Mouse (Mus musculus) lung, adult 18-20 months (tissue): ENCODE results near the gene Ms4a6d.
A peak's percentile ranks its signal among the peaks of the same experiment; 100 is the strongest.

Experiments
- DNase-seq, 2 experiments: peaks; one replicate each; pipeline ENCODE4 v3.0.0; 2022; ENCODE audit warnings: mixed read lengths in 2 of 2

Ms4a6d gene

GRCm38 (mm10) chr19:11604603-11605002, at the start of gene Ms4a6d:
Ms4a6d (minus strand) TSS chr19:11604849.
- DNase-seq: no peak

GRCm38 (mm10) chr19:11649564-11649963, 44.9 kb upstream of the Ms4a6d start:
- no peak for DNase-seq

DNA sequence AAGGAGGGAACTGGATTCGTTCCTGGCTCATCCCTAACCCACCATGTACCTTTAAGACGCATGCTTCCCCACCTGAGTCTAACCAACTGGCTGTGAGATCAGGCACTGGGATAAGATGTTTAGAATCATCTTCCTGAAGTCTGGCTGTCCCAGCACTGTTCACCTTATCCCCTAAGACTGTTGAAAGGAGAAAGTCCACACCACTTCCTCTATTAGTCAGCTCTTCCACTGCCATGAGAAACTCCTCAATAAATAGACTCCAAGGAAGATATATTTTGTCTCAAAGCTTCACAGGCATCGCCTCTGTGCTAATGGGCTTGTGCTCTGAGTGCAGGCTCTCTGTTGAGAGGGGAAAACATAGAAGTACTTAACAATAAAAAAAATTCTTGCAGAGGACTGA, 41.5 kb upstream of the Ms4a6d start:
- DNase-seq: no peak

- DNase-seq: no peak
Observed at GRCm38 (mm10) chr19:11640732-11641131, 36.1 kb upstream of the Ms4a6d start, which contains the start of gene Ms4a3. Ms4a3 (minus strand) TSS chr19:11640851.

DNA sequence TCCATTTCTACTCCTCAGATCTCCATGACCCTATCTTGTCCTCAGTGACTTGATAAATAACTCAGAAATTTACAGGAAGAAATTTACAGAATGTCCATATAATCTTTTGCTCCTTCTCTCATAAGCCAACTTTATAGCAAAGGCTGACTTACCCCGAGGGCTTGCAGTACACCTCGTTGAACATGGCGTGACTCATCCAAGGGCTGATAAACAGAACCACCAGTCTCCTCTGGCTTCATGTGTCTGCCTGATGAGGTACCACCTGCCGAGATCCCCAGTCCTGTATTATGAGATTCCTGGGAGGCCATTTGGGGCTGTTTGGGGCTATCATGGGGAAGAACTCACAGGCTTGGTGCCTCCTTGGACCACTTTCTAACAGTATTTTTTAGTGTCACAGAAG, 34.4 kb upstream of the Ms4a6d start:
- no peak for DNase-seq

DNA sequence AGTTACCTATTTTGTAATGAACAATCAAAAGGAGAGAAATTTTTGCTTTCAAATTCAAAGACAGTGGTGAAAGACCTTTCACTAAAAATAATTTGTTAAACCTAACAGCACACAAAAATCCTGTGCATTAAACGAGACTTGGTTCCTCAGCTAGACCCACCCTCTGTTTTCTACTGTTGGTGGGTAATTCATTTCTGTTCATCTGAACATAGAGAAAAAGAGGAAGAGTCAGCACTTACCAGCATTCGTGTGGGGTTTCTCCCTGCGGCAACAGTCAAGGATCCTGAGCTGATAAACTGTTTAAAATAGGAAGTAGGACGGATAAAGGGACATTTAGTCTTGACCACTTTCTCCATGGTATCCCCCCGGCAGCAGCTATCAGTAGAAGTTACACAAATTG, 30.9 kb upstream of the Ms4a6d start:
- no peak for DNase-seq

DNA sequence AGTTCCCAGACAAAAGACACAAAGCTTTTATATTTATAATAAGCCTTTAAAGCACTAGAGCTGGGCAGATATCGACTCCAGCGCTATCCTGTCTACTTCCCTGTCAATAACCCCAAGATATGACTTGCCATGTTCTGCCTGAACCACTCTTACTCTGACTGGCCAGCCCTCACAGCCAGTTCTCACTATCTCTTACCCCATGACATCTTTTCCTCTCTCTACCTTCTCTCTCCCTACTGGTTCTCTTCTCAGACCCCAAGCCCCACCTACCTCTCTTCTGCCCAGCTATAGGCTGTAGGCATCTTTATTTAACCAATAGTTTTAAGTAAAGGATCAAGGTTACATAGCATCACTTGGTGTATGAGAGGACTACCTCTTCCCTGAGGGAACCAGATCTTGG, 29.7 kb upstream of the Ms4a6d start:
- DNase-seq: no peak

GRCm38 (mm10) chr19:11633732-11634131, 29.1 kb upstream of the Ms4a6d start:
- DNase-seq: no peak

DNA sequence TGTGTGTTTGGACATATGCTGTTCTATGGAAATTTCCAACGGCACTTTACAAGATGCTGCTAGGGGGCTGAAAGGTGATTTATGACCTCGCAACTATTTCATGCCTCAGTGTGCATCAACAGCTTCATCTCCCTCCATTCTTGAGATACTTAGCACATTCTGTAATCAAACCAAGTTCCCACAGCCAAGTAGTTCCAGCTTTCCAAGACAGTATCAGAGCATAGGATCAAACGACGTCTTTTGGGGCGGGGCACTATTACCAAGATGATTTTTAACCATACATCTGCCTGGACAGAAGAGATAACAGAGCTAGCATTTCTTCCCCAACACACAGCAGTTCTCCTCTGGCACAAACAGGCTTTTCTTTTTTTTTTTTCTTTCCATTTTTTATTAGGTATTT, 20.6 kb upstream of the Ms4a6d start:
- no peak for DNase-seq

DNA sequence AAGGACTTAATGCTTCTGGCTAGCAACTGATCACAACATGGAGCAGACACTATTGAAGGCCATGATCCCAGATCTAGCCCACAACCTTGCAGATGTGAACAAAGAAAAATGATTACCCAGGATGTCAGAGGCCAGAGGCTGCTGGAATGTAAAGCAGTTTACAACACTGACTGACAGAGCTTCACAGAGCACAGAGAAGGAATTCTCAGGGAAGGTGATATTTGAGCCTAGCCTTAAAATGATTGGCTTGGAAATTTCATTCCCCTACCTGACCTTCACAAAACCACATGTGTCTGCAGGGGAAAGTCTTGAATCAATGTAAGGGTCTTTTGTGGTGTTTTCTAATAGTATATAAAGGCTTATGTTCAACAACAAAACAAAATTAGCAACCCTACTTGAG, 20.2 kb upstream of the Ms4a6d start:
- no peak for DNase-seq

GRCm38 (mm10) chr19:11623551-11623950, 18.9 kb upstream of the Ms4a6d start, which contains the start of gene Ms4a2:
Ms4a2 (minus strand) TSS chr19:11623719.
- no peak for DNase-seq

GRCm38 (mm10) chr19:11617983-11618382, 13.3 kb upstream of the Ms4a6d start:
- DNase-seq: no peak

GRCm38 (mm10) chr19:11614805-11615204, 10.2 kb upstream of the Ms4a6d start:
- no peak for DNase-seq

- no peak for DNase-seq
Observed at GRCm38 (mm10) chr19:11613776-11614443, 9.3 kb upstream of the Ms4a6d start.

GRCm38 (mm10) chr19:11613084-11613483, 8.4 kb upstream of the Ms4a6d start:
- DNase-seq: no peak

DNA sequence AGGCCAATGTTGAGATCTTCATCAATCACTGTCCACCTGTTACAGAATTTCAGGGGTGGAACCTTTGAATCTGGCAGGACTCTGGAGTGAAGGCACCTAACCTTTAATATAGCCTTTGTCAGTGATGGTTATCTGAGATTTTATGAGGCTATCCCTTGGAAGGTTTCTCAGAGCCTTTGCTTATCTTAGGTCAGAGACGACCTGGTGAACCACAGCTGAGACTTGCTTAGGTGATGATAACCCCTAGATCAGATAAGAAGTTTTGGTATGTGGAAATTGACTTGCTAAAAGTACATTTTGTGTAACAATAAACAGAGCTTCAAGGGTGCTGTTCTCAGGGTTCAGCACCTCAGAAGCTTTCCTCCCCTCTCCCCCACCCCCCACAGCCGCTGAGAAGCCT, 7.6 kb upstream of the Ms4a6d start:
- DNase-seq: no peak

- peak in 1 of 2 experiments; percentile 5 for DNase-seq
Observed at GRCm38 (mm10) chr19:11611541-11611945, 6.9 kb upstream of the Ms4a6d start.

- DNase-seq: peak in 1 of 2 experiments; percentile 15
Observed at GRCm38 (mm10) chr19:11608172-11608571, 3.5 kb upstream of the Ms4a6d start.

DNA sequence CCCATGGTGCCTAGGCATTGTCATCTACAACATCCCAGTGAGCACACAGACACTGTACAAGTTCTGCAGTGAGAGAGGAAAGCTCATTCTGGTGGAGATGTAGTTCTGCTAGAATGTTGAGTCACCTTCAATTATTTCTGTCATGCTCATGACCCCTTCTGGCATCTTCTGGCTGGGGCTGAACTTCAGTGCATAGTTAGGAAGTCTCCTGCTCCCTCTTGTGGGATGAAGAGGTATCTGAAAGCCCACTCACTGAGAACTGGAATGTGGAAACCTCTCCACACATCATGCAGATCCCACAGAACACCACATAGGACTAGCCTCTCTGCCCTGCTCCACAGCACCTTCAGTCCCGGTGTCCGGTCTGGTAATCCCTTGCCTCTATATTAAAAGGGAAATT, 2.6 kb downstream of the Ms4a6d start:
- DNase-seq: peak; percentile 12 to 35

GRCm38 (mm10) chr19:11601349-11601748, 3.3 kb downstream of the Ms4a6d start:
- DNase-seq: no peak

DNA sequence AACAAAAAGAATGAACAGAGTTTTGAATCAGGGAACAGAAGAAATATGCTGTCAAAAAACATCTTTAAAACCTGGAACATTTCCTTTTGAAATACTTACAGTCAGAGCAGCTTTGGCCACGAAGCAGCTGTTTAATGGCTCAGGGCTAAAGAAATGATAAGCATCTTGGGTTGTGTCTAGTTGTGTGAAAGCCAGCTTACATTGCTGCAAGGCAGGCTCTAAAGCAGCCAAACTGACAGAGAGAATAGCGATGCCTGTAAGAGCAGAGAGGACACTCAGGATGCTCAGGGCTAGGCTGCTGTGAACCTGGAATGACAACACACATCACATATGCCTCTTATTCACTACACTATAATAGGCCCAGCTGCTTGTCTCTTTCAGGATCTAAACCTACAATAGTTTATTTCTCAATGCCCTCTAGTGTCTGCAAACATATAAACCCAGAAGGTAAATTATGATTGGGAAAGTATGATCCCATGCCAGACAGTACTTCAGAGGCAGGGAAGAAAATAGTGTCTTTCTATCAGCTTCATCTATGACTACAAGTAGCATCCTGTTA, 14.7 kb downstream of the Ms4a6d start:
- no peak for DNase-seq

DNA sequence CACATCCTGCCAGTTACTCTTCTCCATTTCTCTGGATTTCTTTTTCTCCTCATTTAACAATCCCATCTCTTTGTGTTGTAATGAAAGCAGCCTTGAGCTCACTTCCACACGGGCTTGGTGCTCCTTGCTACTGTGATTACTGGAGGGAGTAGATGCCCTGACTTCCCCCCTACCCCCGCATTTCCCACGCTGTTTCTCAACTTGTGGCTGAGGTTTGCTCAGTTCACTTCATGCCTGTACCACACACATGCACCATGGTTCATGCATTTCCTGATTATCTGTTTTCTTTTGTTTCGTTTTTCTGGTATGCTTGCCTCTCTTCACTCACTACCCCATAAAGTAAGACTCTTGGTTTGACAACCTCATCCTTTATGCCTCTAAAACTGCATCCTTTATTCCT, 15.4 kb downstream of the Ms4a6d start:
- peak; percentile 26 to 35 for DNase-seq

- DNase-seq: no peak
Observed at GRCm38 (mm10) chr19:11574965-11575364, 29.7 kb downstream of the Ms4a6d start.

DNA sequence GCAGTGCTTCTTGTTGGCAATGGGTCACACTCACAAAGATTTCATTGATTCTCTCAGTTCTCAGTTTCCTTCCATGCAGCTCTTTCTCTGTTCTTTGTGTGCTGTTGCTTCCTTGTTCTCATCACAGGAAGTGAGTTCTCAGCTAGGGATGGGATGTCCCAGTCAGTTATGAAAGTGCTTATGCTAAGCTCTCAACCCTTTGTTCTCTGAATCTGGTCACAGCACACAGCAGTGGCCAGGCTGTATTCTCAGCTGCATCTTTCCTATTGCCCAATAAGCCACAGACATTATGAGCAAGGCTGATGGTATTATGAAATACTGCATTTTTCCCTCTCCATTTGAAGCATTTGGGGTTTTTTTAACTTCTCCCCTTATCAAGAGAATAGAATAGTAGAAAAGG, 45.1 kb downstream of the Ms4a6d start:
- peak; percentile 13 to 19 for DNase-seq

DNA sequence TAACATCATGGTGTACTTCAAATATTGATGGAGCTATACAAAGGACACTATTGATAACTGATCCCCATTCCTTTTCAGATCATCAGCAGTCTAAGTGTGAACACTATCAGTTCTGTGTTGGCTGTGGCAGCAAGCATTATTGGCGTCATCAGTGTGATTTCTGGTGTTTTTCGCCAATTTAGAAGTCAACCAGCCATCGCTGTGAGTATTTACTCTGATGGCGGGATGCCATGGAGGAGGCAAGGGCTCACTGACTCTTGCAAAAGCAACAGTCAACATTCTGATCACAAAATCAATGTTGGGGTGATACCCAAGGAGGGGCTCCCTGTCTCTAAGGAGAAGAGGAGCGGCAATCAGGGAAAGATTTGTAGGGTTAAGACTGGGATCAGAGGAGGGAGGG, 49.9 kb downstream of the Ms4a6d start:
- DNase-seq: no peak
